Mouse (Mus musculus) hindbrain, embryonic 14.5 days (tissue): Measurements from ENCODE around the gene Atpaf2. TPM values are rescaled to one million over a fixed set of nuclear protein-coding genes. Genes with fewer than 3 reads are reported as not detected.
A peak's percentile ranks its signal among the peaks of the same experiment; 100 is the strongest.

Source experiments
- ATAC-seq: fragments of 200-750 bp; cut with Nextera tagmentation; 2 replicates; pipeline ENCODE4 v1.8.0; 2017; ENCODE audit warnings: moderate number of reproducible peaks, mild to moderate bottlenecking, moderate TSS enrichment, moderate library complexity; ENCODE audit not compliant: low FRiP score
- DNase-seq: peaks from one replicate; pipeline ENCODE4 v3.0.0-alpha.2; 2015; ENCODE audit warnings: low spot score
- H3K27ac ChIP-seq: fragments of 300-500 bp; sonication (generic); 2 replicates; pipeline ENCODE4 v1.5.1; 2014; ENCODE audit warnings: mild to moderate bottlenecking, moderate library complexity
- H3K27me3 ChIP-seq: fragments of 300-500 bp; sonication (generic); 2 replicates; pipeline ENCODE4 v1.6.1; 2014; ENCODE audit warnings: mild to moderate bottlenecking, low read length, mixed read lengths; ENCODE audit not compliant: control insufficient read depth, insufficient read depth
- H3K36me3 ChIP-seq: fragments of 300-500 bp; sonication (generic); replicated peaks from 2 replicates; pipeline ENCODE4 v1.6.1; 2014; ENCODE audit not compliant: control insufficient read depth, insufficient read depth
- H3K4me1 ChIP-seq: fragments of 300-500 bp; sonication (generic); replicated peaks from 2 replicates; pipeline ENCODE4 v1.6.1; 2014; ENCODE audit warnings: antibody characterized with exemption, low read length, mixed read lengths; ENCODE audit not compliant: control insufficient read depth, insufficient read depth
- H3K4me2 ChIP-seq: fragments of 300-500 bp; sonication (generic); replicated peaks from 2 replicates; pipeline ENCODE4 v1.6.1; 2014; ENCODE audit warnings: mild to moderate bottlenecking, moderate library complexity
- H3K4me3 ChIP-seq: fragments of 300-500 bp; sonication (generic); replicated peaks from 2 replicates; pipeline ENCODE4 v1.5.1; 2014; ENCODE audit warnings: mild to moderate bottlenecking, low read length
- H3K9ac ChIP-seq: fragments of 300-500 bp; sonication (generic); 2 replicates; pipeline ENCODE4 v1.6.1; 2014
- H3K9me3 ChIP-seq: fragments of 300-500 bp; sonication (generic); 2 replicates; pipeline ENCODE4 v1.6.1; 2016; ENCODE audit warnings: low read length; ENCODE audit not compliant: control insufficient read depth
- WGBS: fragments of 180-500 bp; shearing (Covaris S2); extraction: QIAGEN DNeasy Blood & Tissue Kit; methylation state at CpG from one replicate; pipeline ENCODE4 v1.1.7; 2014; 5-methylcytosine and 5-hydroxymethylcytosine counted together
- polyA plus RNA-seq: library from polyadenylated mRNA; unstranded; fragments of >200 nt; fragmentation: Nextera tagmentation; extraction: Ambion mirVana; gene quantifications from 2 replicates; pipeline ENCODE4 v1.2.1, GENCODE M21; 2014

The Atpaf2 gene
- polyA plus RNA-seq, 1 experiment from 2014 or later: 39.8 TPM

DNA sequence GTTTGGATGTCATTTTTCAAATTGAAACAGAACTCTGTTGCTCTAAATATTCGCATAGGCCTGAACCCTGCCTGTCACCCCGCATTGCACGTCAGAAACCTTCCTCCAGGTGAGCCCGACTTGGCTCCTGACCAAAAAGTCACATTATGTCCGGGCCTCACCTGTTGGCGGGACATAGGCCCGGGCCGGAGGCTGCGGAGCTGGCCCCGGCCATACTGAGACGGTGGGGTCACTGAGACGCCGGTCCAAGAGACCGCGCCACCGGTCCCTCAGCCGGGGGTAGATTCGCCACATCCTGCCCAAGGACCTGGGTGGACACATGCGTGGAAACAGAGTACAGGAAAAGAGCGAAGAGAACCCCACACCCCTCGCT lies 1.7 kb downstream of the Atpaf2 start:
- DNase-seq: no peak
- Histone ChIP-seq H3K27me3 (no peaks in the 10 kb centered on the region), H3K4me2 (peak overlapping the region; percentile 56), H3K9ac (peak overlapping the region; percentile 77), H3K4me3 (peak overlapping the region; percentile 93), H3K9me3 (no peaks in the 10 kb centered on the region), H3K27ac (peak overlapping the region; percentile 77), H3K4me1 (peaks cover 29% of the 10 kb centered on the region), H3K36me3 (no peaks in the 10 kb centered on the region)
- ATAC-seq: no peak; the same call in 1 of the 2 replicates
- under 1% methylated on average over 21 of the region's 21 CpGs for whole genome bisulfite sequencing

DNA sequence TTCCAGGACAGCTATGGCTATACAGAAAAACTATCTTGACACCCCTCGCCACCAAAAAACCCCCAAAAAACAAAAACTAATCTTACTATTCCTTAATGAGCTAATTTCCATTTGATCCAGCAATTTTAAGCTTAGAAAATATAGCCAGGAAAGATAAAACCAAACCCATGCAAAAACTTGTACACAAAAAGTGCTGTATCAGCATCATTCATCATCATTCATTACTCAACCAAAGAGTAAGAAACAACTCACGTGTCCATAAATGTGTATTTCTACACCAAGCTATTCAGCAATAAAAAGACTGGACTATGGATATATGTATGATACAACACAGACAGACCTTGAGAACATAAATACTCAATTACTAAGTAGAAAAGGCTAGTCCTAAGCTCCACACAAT lies 5.3 kb downstream of the Atpaf2 start:
- WGBS: 90% methylated on average over 2 of the region's 2 CpGs

DNA sequence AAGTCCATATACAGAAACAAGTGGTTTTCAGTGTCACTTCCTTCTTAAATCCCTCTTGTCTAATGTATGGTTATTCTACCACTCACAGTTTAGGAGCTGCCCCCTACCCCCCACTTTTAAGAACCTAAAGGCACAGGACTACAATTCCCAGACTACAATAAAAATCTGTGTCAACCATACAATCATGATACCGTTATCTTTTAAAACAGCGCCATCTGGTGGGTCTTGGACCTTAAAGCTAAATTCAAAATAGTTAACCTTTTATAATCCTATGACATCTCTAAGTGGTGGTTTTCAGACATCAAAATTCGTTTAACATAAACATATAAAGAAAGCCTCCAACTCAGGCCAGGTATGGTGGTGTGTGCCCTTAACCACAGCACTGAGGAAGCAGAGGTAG lies 6.1 kb downstream of the Atpaf2 start:
- 9% methylated on average over 3 of the region's 3 CpGs for WGBS
- Histone ChIP-seq H3K4me1 (peaks cover 13% of the 10 kb centered on the region), H3K36me3 (peaks cover 23% of the 10 kb centered on the region), H3K27me3 (no peaks in the 10 kb centered on the region), H3K9ac (0 out of 2 replicates have a peak overlapping the region, but pooled peaks have one; percentile 39), H3K4me2 (no peak overlapping the region), H3K27ac (no peak overlapping the region), H3K4me3 (no peak overlapping the region), H3K9me3 (no peaks in the 10 kb centered on the region)
- DNase-seq: peak; percentile 95
- no peak for ATAC-seq

More for the DNA sequence above, 5.3 kb downstream of the Atpaf2 start:
- Histone ChIP-seq H3K27ac (no peak overlapping the region), H3K9me3 (no peaks in the 10 kb centered on the region), H3K4me3 (no peak overlapping the region), H3K4me1 (peaks cover 13% of the 10 kb centered on the region), H3K4me2 (no peak overlapping the region), H3K27me3 (no peaks in the 10 kb centered on the region), H3K36me3 (peaks cover 16% of the 10 kb centered on the region), H3K9ac (no peak overlapping the region)
- DNase-seq (no peak), ATAC-seq (no peak)

DNA sequence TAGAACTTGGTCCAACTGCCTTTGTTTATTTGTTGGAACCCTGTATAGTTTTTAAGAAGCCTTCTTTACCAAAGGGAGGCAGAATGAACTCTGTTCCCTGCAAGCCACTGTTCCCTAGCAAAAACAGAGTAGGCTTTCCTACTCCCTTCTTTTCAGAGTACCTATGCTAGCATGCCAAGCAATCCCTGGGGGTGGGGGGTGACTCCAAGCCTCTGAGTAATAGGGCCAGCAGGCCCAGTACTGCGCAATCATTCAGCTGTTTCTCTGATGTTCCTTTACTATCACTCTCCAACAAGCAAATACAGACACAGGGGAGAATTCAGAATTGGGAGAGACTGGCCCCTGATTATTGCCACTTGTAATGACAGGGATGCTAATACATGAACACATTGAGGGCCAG lies 11.7 kb downstream of the Atpaf2 start:
- Histone ChIP-seq H3K4me1 (no peaks in the 10 kb centered on the region), H3K4me2 (no peak overlapping the region), H3K9me3 (no peaks in the 10 kb centered on the region), H3K9ac (no peak overlapping the region), H3K36me3 (peaks cover 77% of the 10 kb centered on the region), H3K27me3 (no peaks in the 10 kb centered on the region), H3K4me3 (no peak overlapping the region), H3K27ac (no peak overlapping the region)
- ATAC-seq: no peak
- DNase-seq: no peak
- WGBS: 100% methylated on average over 1 of the region's 1 CpGs

DNA sequence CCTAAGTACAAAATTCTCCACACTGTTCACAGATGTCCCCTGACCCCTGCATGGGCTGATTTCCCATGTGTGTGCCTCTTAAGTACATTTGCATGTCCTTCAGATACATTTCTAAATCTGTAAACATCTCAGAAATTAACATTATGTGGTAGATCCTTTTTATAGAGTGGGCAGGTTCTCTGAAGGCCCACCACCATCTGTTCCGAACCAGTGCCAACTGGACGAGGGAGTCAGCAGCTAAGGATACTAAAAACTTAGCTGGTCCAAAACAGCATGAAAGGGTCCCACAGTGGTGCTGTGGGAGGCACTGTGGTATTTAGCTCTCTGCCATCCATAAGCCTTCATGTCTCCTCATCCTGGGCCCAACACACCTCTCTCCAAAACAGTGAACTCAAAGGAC lies 21.1 kb downstream of the Atpaf2 start:
- no peak overlapping the region for H3K9ac ChIP-seq
- no peak overlapping the region for H3K27ac ChIP-seq
- no peaks in the 10 kb centered on the region for H3K9me3 ChIP-seq
- no peaks in the 10 kb centered on the region for H3K27me3 ChIP-seq
- no peak for DNase-seq
- no peaks in the 10 kb centered on the region for H3K4me1 ChIP-seq
- H3K4me2 ChIP-seq: no peak overlapping the region
- no peak for ATAC-seq
- 88% methylated on average over 2 of the region's 2 CpGs for WGBS
- no peak overlapping the region for H3K4me3 ChIP-seq
- H3K36me3 ChIP-seq: peaks cover 22% of the 10 kb centered on the region

DNA sequence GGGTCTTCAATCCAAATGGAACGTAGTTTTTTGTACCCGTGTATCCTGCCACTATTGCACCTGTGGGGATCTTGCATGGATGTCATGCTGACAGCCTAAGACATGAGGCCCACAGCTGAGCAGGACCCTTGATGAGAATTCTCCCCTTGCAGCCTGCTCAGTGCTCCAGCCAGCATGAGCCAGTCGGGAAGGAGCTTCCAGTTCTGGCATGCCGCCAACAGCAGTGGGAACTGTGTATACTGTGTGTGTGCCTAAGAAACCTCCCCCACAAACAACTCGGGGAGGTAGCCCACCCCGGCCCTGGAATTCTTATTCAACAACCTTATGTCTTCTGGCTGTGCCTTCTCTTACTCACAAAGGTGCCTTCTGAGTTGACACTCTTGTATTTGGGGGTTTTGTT lies 21.7 kb downstream of the Atpaf2 start:
- H3K4me1 ChIP-seq: no peaks in the 10 kb centered on the region
- 64% methylated on average over 6 of the region's 6 CpGs for WGBS

DNA sequence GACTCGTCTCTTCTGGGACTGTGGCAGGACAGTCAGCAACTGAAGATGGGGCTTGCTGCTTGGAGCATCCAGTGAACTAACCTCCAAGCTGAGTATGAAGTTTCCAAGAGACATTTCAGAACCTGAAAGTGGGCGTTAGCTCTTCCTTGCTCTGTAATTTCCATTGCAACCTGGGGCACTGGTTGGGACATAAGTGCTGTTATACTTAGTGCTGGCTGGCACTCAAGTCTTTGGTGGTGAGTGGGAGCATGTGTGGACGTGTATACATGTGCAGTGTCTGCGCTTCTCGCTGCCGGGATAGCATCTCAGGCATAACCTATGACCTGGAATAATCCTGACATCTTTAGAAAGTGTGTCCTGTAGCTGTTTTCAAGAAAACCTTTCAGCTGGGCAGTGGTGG lies 26.9 kb downstream of the Atpaf2 start:
- no peak for DNase-seq
- 86% methylated on average over 6 of the region's 6 CpGs for WGBS
- Histone ChIP-seq H3K27me3 (no peaks in the 10 kb centered on the region), H3K9me3 (no peaks in the 10 kb centered on the region), H3K9ac (no peak overlapping the region), H3K36me3 (no peaks in the 10 kb centered on the region), H3K27ac (no peak overlapping the region), H3K4me2 (no peak overlapping the region), H3K4me1 (no peaks in the 10 kb centered on the region), H3K4me3 (no peak overlapping the region)
- ATAC-seq: no peak

More for the DNA sequence above, 21.7 kb downstream of the Atpaf2 start:
- Histone ChIP-seq H3K36me3 (peaks cover 17% of the 10 kb centered on the region), H3K9me3 (no peaks in the 10 kb centered on the region), H3K27ac (no peak overlapping the region), H3K9ac (no peak overlapping the region), H3K4me2 (no peak overlapping the region), H3K4me3 (no peak overlapping the region), H3K27me3 (no peaks in the 10 kb centered on the region)
- ATAC-seq (no peak), DNase-seq (peak; percentile 40)

DNA sequence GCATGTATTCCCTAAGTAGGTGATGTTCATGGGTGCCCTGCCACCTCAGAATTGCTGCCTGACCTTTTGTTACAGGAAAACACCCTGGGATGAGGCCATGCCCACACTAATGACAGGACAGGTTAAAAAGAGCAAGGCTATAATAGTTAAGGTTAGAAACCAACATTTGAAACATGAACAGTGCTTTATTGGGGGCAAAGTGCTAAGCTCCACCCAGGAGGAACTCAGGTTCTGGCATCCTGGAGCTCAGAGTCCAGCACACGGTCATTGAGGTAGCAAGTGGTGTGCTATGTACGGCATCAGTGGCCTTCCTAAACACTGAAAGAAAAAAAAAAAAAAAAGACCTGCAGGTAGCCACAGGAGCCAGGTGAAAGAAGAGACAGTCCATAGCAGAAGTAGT lies 30.3 kb downstream of the Atpaf2 start:
- WGBS: 98% methylated on average over 2 of the region's 2 CpGs
- H3K4me1 ChIP-seq: peaks cover 20% of the 10 kb centered on the region
- DNase-seq: no peak
- H3K9ac ChIP-seq: no peak overlapping the region
- no peaks in the 10 kb centered on the region for H3K36me3 ChIP-seq
- H3K9me3 ChIP-seq: no peaks in the 10 kb centered on the region
- no peaks in the 10 kb centered on the region for H3K27me3 ChIP-seq
- H3K4me3 ChIP-seq: no peak overlapping the region
- no peak overlapping the region for H3K4me2 ChIP-seq
- ATAC-seq: no peak
- no peak overlapping the region for H3K27ac ChIP-seq

DNA sequence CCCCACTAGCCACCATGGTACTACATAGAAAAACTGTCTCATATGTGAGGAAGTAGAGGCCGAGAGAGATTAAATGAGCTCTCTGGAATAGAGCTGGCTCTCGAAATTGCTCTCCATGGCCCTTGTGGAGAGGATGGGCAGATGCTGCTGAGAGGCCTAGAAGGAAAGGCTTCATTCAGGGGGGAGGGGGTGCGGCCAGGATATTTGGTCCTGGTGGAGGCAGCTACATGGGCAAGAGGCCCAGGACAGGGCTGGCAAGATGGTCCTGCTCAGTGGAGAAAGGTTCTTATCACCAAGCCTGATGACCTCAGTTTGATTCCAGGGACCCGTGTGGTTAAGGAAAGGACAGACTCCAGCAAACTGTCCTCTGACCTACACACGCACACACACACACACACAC lies 32.3 kb downstream of the Atpaf2 start:
- H3K27me3 ChIP-seq: no peaks in the 10 kb centered on the region
- 67% methylated on average over 5 of the region's 5 CpGs for WGBS
- no peaks in the 10 kb centered on the region for H3K9me3 ChIP-seq
- peak overlapping the region; percentile 59; the same call in 1 of the 2 replicates for H3K9ac ChIP-seq
- H3K36me3 ChIP-seq: no peaks in the 10 kb centered on the region
- no peak overlapping the region for H3K4me3 ChIP-seq
- peaks cover 20% of the 10 kb centered on the region for H3K4me1 ChIP-seq
- no peak for ATAC-seq
- H3K27ac ChIP-seq: peak overlapping the region; percentile 98
- no peak for DNase-seq
- H3K4me2 ChIP-seq: no peak overlapping the region

DNA sequence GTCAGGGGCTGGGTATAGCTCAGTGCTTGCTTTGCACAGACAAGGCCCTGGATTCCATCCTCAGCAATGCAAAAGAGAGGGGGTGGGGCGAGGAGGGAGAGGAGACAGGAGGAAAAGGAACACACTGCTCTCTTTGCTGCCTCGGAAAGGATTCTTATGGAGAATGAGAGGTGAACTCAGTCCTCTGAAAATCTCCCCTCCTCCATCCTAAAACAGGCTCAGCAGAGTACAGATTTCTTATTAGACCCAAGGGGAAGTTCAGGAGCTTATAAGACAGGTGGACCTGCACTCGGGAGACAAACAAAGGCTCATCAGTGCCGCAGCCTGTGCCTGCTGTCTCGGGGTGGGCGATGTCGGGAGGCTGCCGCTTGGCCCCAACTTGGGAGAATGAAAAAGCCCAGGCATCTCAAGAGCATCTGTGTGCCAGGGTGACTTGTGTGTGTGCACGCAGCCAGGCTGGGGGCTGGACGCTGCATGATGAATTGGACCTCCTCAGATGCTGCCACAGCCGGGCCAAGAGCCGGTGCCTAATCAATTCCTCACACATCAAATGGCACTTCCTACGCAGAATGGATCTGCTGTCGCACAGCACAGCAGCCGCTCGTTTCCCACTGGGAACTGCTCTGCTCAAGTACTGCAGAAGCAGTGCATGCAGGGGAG lies 33.4 kb downstream of the Atpaf2 start:
- under 1% methylated on average over 16 of the region's 16 CpGs for WGBS
- no peaks in the 10 kb centered on the region for H3K36me3 ChIP-seq

More for the DNA sequence above, 33.4 kb downstream of the Atpaf2 start:
- Histone ChIP-seq H3K9ac (peak overlapping the region; percentile 59), H3K27ac (peak overlapping the region; percentile 98), H3K4me1 (peaks cover 20% of the 10 kb centered on the region), H3K4me3 (peak overlapping the region; percentile 9; the same call in 1 of the 2 replicates), H3K27me3 (no peaks in the 10 kb centered on the region), H3K9me3 (no peaks in the 10 kb centered on the region), H3K4me2 (peak overlapping the region; percentile 54)
- peak; percentile 90 for ATAC-seq
- DNase-seq: peak; percentile 67
